Mouse (Mus musculus) cortical plate, adult 2 months (tissue): Measurements from ENCODE around the gene Trpc4ap.

ENCODE experiments used
- CTCF ChIP-seq: fragments of 200-500 bp; IDR thresholded peaks from 2 replicates; pipeline ENCODE4 v1.5.1; 2011; ENCODE audit warnings: mild to moderate bottlenecking, control low read depth, low read length; ENCODE audit not compliant: insufficient read depth; ENCODE audit errors: extremely low read depth
- POLR2A ChIP-seq: fragments of 200-500 bp; IDR thresholded peaks from 2 replicates; pipeline ENCODE4 v1.6.1; 2011; ENCODE audit warnings: mild to moderate bottlenecking, low read length, control low read depth; ENCODE audit not compliant: insufficient read depth; ENCODE audit errors: extremely low read depth

DNA sequence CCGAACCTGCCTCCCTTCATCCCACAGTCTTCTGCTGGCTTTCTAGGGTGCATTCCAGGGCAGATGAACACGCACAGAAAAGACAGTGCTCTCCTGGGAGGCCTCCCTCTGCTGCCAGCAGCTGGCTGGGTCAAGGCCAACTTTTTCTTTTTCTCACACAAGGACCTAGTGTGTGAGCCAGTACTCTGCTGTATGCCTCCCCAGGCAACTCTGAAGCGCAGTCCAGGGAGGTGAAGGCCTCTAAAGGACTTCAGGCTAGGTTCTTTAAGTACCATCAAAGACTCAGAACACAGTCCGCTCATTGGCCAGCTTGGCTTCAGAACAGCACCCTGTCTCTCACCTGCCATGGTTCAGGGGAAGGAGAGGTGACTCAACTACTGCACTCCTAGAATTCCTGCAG is 15.1 kb upstream of the Trpc4ap start:
- TF ChIP-seq POLR2A: no peak
- TF ChIP-seq CTCF: no peak
